Mouse (Mus musculus): ENCODE measurements around the gene Apol9b.
"Not testable (repeated sequence)": the region's sequence is repeated elsewhere in the genome, so short reads cannot be mapped to it uniquely, and the experiment has no call there.

GRCm38 (mm10) chr15:77725393-77726020 lies 3.3 kb upstream of the Apol9b start:
- TF ChIP-seq POLR2A (IDR thresholded peaks at IDR 0.05; ENCODE audit: low read depth, low read length); CTCF (conservative IDR thresholded peaks at IDR 0.05; ENCODE audit: insufficient read depth, insufficient read length, low read depth, low read length): not testable (repeated sequence)
